Mouse (Mus musculus) bone marrow macrophage, adult 2 months (primary cell): ENCODE results near the gene Lyplal1.

Source experiments
- CTCF ChIP-seq: IDR thresholded peaks from 2 replicates; pipeline ENCODE4 v1.5.1; 2012; ENCODE audit warnings: low read depth, mild to moderate bottlenecking, low read length, moderate library complexity
- POLR2A ChIP-seq: IDR thresholded peaks from 2 replicates; pipeline ENCODE4 v1.6.1; 2012; ENCODE audit warnings: mild to moderate bottlenecking, low read depth, low read length, borderline replicate concordance

DNA sequence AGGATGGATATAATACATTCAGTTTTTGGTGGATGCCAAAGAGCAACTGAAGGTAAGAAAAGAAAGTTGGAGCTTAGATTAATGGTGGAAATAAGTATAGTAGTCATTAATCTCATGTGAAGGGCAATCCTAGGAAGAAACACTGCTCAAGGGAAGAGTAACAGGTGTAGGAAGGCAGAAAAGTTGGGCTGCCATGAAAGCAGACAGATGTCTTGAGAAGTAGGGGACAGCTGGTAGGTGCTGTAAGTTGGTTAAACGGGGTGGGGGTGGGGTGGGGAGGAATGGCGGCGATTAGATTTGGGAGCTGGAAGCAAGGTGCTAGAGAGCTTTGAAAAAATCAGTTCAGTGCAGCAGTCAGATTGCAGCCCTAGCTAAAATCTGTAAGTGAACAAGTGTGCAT lies 14.4 kb upstream of the Lyplal1 start:
- TF ChIP-seq CTCF = no peak
- no peak for TF ChIP-seq POLR2A
